Mouse (Mus musculus) thymus, adult 2 months (tissue): ENCODE measurements around the gene Acr.

Experiments used
- CTCF ChIP-seq: fragments of 200-500 bp; IDR thresholded peaks from 2 replicates; pipeline ENCODE4 v1.5.1; 2012; ENCODE audit warnings: mild to moderate bottlenecking, control low read depth, low read length, moderate library complexity, borderline replicate concordance; ENCODE audit not compliant: control insufficient read depth, poor library complexity, insufficient read depth; ENCODE audit errors: extremely low read depth
- POLR2A ChIP-seq: fragments of 200-500 bp; IDR thresholded peaks from 2 replicates; pipeline ENCODE4 v1.6.1; 2012; ENCODE audit warnings: mild to moderate bottlenecking, low read length, control low read depth, moderate library complexity; ENCODE audit not compliant: control insufficient read depth, poor library complexity, insufficient read depth; ENCODE audit errors: extremely low read depth

DNA sequence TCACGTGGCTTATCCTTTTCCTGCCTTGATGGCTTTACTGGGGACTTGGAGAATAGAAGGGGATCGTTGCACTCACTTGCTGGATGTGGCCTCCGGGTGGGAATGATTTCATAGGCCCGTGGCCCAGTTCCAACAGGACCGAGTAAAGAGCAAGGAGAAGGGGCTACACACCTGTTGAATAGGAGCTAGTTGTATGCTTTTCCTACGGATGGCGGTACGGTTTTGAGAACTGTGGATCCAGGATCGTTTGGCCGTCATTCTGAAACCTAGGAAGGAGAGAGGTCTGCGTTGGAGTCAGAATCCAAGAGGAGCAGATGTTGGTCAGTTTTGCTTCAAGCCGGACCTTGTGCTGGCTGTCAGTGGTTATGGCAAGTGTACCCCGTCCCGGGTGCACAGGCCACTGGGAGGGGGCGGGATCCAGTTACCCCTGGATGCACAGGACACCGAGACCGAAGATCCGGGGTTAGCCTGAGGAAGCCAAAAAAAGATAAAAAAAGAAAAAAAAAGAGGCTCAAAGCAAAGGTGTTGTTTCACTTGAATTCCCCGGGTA lies 41.3 kb upstream of the Acr start:
- TF ChIP-seq POLR2A = no peak
- TF ChIP-seq CTCF = no peak
